Mouse (Mus musculus) heart, postnatal 0 days (tissue): ENCODE data around the gene Med27. TPM values are rescaled to one million over a fixed set of nuclear protein-coding genes. Genes with fewer than 3 reads are reported as not detected.

Experiments
- ATAC-seq: fragments of 200-750 bp; cut with Nextera tagmentation; 2 replicates; pipeline ENCODE4 v1.8.0; 2017; ENCODE audit warnings: low read depth, moderate number of reproducible peaks, moderate library complexity; ENCODE audit not compliant: insufficient read depth
- DNase-seq: peaks from one replicate; pipeline ENCODE4 v3.0.0-alpha.2; 2016; ENCODE audit warnings: low spot score
- H3K27ac ChIP-seq: fragments of 300-500 bp; sonication (generic); 2 replicates; pipeline ENCODE4 v1.5.1; 2014; ENCODE audit warnings: low read depth, mild to moderate bottlenecking
- H3K27me3 ChIP-seq: fragments of 300-500 bp; sonication (generic); 2 replicates; pipeline ENCODE4 v1.6.1; 2014; ENCODE audit warnings: low read length, mixed read lengths; ENCODE audit not compliant: control insufficient read depth, insufficient read depth
- H3K36me3 ChIP-seq: fragments of 300-500 bp; sonication (generic); replicated peaks from 2 replicates; pipeline ENCODE4 v1.6.1; 2014; ENCODE audit warnings: low read length, mixed read lengths; ENCODE audit not compliant: control insufficient read depth, insufficient read depth
- H3K4me1 ChIP-seq: fragments of 300-500 bp; sonication (generic); 2 replicates; pipeline ENCODE4 v1.6.1; 2014; ENCODE audit warnings: antibody characterized with exemption; ENCODE audit not compliant: control insufficient read depth, insufficient read depth
- H3K4me2 ChIP-seq: fragments of 300-500 bp; sonication (generic); 2 replicates; pipeline ENCODE4 v1.6.1; 2014; ENCODE audit warnings: low read depth, mild to moderate bottlenecking, low read length, moderate library complexity
- H3K4me3 ChIP-seq: fragments of 300-500 bp; sonication (generic); 2 replicates; pipeline ENCODE4 v1.5.1; 2014; ENCODE audit warnings: low read depth, low read length
- H3K9ac ChIP-seq: fragments of 300-500 bp; sonication (generic); replicated peaks from 2 replicates; pipeline ENCODE4 v1.6.1; 2014; ENCODE audit warnings: low read depth, low read length, mixed read lengths
- H3K9me3 ChIP-seq: fragments of 300-500 bp; sonication (generic); replicated peaks from 2 replicates; pipeline ENCODE4 v1.6.1; 2016; ENCODE audit warnings: low read length; ENCODE audit not compliant: control insufficient read depth
- CTCF ChIP-seq: IDR thresholded peaks from 2 replicates; pipeline ENCODE4 v1.5.1; 2016; ENCODE audit warnings: antibody characterized with exemption, control low read depth, low read depth
- EP300 ChIP-seq: IDR thresholded peaks from 2 replicates; pipeline ENCODE4 v1.6.1; 2016; ENCODE audit warnings: antibody characterized with exemption, low read depth
- WGBS: fragments of 180-500 bp; shearing (Covaris S2); extraction: QIAGEN DNeasy Blood & Tissue Kit; methylation state at CpG from one replicate; pipeline ENCODE4 v1.1.7; 2014; 5-methylcytosine and 5-hydroxymethylcytosine counted together
- polyA plus RNA-seq: library from polyadenylated mRNA; unstranded; fragments of >200 nt; fragmentation: Nextera tagmentation; extraction: Ambion mirVana; gene quantifications from 2 replicates; pipeline ENCODE4 v1.2.1, GENCODE M21; 2015
- total RNA-seq: library from RNA; depleted of rRNA; stranded (reverse); fragments of >200 nt; gene quantifications from 2 replicates; pipeline ENCODE4 v1.2.3, GENCODE M21; 2014; ENCODE audit warnings: low replicate concordance

Med27 gene
- total and polyA plus RNA-seq, 2 experiments from 2014 or later = 26.6 to 52.6 TPM

- Histone ChIP-seq H3K4me1 (peaks cover 9% of the 10 kb centered on the region), H3K4me3 (no peak overlapping the region), H3K27ac (0 out of 2 replicates have a peak overlapping the region, but pooled peaks have one; percentile 20), H3K4me2 (no peak overlapping the region), H3K27me3 (no peaks in the 10 kb centered on the region), H3K36me3 (no peaks in the 10 kb centered on the region), H3K9me3 (no peaks in the 10 kb centered on the region), H3K9ac (no peak overlapping the region)
- no peak for ATAC-seq
- no peak for DNase-seq
- WGBS = 59% methylated on average over 10 of the region's 10 CpGs
- TF ChIP-seq CTCF = no peak
- no peak for TF ChIP-seq EP300
These were observed 75.7 kb downstream of the Med27 start for GRCm38 (mm10) chr2:29422126-29422840.

GRCm38 (mm10) chr2:29423059-29423458 is 76.4 kb downstream of the Med27 start:
- 73% methylated on average over 3 of the region's 3 CpGs for WGBS
- TF ChIP-seq CTCF (no peak), EP300 (no peak)

DNA sequence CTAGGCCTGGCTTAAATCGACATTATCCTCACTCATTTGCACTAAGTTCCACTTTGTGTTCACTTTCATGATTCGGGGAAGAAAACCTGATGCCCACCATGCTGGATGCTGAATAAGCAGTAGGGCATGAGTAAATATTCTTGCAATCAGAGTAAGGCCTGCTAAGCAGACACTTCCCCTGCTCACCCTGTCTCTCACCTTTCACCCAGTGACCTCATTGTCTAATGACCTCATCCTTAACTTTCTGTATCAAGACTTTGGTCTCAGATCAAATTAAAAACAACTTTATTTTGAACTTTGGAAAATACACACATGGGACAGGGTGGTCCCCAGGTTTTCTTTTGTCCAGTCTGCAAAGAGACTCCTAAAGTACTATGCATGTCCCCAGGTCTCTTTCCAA is 78.8 kb downstream of the Med27 start:
- H3K4me1 ChIP-seq = peaks cover 12% of the 10 kb centered on the region
- no peak for TF ChIP-seq CTCF
- no peak for TF ChIP-seq EP300
- H3K9ac ChIP-seq = no peak overlapping the region
- H3K9me3 ChIP-seq = no peaks in the 10 kb centered on the region
- no peak overlapping the region for H3K27ac ChIP-seq
- ATAC-seq (no peak), DNase-seq (no peak)
- no peak overlapping the region for H3K4me3 ChIP-seq
- no peak overlapping the region for H3K4me2 ChIP-seq
- 83% methylated on average over 2 of the region's 2 CpGs for WGBS
- no peaks in the 10 kb centered on the region for H3K27me3 ChIP-seq
- no peaks in the 10 kb centered on the region for H3K36me3 ChIP-seq

More at GRCm38 (mm10) chr2:29423059-29423458, 76.4 kb downstream of the Med27 start:
- H3K9me3 ChIP-seq = no peaks in the 10 kb centered on the region
- no peak overlapping the region for H3K27ac ChIP-seq
- H3K4me2 ChIP-seq = no peak overlapping the region
- no peaks in the 10 kb centered on the region for H3K27me3 ChIP-seq
- no peak overlapping the region for H3K4me3 ChIP-seq
- H3K9ac ChIP-seq = no peak overlapping the region
- H3K36me3 ChIP-seq = no peaks in the 10 kb centered on the region
- peaks cover 12% of the 10 kb centered on the region for H3K4me1 ChIP-seq
- DNase-seq (no peak), ATAC-seq (no peak)

DNA sequence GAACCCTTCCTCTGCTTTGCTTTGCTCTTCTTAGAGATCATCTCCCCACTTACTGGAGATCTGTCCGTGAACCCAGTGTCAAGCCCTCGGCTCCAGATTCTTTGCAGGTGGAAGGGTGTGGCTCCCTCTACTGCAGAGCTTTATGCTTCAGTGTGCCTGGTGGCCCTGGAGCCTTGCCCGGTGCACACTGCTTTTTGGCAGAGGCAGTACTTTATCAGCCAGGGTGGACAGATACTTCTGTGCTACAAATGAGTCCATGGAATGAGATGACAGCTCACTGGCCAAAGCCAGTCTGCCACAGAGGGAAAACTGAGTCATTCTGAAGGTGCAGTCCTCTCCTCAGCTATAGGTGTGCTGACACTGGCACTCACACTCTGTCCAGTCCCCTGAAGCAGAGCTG is 80.1 kb downstream of the Med27 start:
- DNase-seq (peak; percentile 58), ATAC-seq (peak; percentile 87)
- H3K36me3 ChIP-seq = no peaks in the 10 kb centered on the region
- no peak overlapping the region for H3K4me2 ChIP-seq
- H3K9ac ChIP-seq = no peak overlapping the region
- no peaks in the 10 kb centered on the region for H3K27me3 ChIP-seq
- no peak overlapping the region for H3K27ac ChIP-seq
- H3K4me3 ChIP-seq = no peak overlapping the region
- no peaks in the 10 kb centered on the region for H3K9me3 ChIP-seq
- TF ChIP-seq EP300 (no peak), CTCF (peak; percentile 48)
- peaks cover 12% of the 10 kb centered on the region for H3K4me1 ChIP-seq
- 25% methylated on average over 3 of the region's 3 CpGs for WGBS

DNA sequence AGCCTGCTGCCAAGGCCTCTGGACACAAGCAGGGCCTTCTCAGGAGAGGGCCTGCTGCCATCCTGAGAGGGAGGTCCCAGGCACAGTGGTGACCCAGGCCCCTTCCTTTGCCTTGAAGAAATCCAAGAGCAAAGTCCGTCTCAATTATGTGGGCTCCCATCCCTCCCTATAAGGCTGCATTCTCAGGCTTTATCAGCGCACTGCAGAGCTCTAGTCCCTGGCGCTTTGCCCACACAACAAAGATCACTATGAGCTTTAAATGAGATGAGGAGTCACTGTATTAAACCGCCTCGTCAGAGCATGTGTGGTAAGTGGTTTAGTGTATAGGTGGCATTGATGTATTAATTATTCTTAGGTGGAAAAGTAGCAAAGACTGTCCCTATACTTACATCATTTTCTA is 85.9 kb downstream of the Med27 start:
- Histone ChIP-seq H3K9me3 (no peaks in the 10 kb centered on the region), H3K27me3 (no peaks in the 10 kb centered on the region), H3K4me3 (no peak overlapping the region), H3K4me1 (peaks cover 10% of the 10 kb centered on the region; the same call in 1 of the 2 replicates), H3K9ac (no peak overlapping the region), H3K4me2 (no peak overlapping the region), H3K27ac (no peak overlapping the region), H3K36me3 (no peaks in the 10 kb centered on the region)
- ATAC-seq (no peak), DNase-seq (peak; percentile 64)
- WGBS = 22% methylated on average over 5 of the region's 5 CpGs
- TF ChIP-seq EP300 (no peak), CTCF (no peak)

DNA sequence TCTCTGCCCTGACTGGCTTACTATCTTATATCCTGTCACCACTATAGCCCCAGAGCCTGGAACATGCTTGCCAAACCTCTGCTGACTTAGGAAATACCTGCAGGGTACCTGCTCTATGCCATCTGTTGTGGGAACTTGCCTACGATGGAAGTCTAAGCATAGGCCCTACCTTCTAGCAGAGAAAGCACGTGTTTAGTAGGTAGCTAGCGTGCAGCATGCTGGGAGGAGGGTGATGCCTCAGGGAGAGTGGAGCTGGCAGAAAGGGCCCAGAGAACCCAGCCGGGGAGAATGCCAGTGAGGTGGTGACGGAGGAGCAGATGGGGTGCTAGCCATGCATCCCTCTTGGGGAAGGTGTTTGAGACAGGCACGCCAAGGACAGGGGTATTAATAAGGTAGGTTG is 89.8 kb downstream of the Med27 start:
- Histone ChIP-seq H3K27ac (no peak overlapping the region), H3K36me3 (no peaks in the 10 kb centered on the region), H3K4me2 (no peak overlapping the region), H3K9ac (no peak overlapping the region), H3K27me3 (no peaks in the 10 kb centered on the region), H3K9me3 (no peaks in the 10 kb centered on the region), H3K4me3 (no peak overlapping the region), H3K4me1 (peaks cover 25% of the 10 kb centered on the region)
- TF ChIP-seq CTCF = no peak
- TF ChIP-seq EP300 = no peak
- 80% methylated on average over 6 of the region's 6 CpGs for WGBS
- ATAC-seq (no peak), DNase-seq (no peak)
